Mouse (Mus musculus) stomach, postnatal 0 days (tissue): ENCODE measurements around the gene Adgrf5.

Experiments used
- CTCF ChIP-seq: IDR thresholded peaks from 2 replicates; pipeline ENCODE4 v1.5.1; 2016; ENCODE audit warnings: antibody characterized with exemption, low read depth, mild to moderate bottlenecking, moderate library complexity
- EP300 ChIP-seq: optimal IDR thresholded peaks from 2 replicates; pipeline ENCODE3; 2016; ENCODE audit warnings: antibody characterized with exemption

DNA sequence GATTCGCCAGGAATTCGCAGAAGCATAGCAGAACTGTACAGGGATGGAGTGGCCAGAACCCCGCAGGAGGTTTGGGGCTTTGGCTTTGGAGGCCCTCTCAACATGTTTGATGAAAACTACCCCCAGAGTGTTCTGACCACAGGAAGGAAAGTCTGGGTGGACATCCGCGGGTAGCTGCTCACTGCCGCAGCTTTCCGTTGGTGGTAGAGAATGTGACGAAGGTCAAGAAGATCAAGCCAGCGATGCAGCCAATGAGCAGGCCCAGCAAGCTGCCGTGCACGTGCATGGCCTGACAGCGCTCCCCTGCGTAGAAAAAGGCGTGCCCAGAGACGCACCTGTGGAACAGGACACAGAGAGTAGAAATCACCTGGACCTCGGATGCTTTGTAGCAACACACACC lies 114.5 kb downstream of the Adgrf5 start:
- TF ChIP-seq CTCF (no peak), EP300 (no peak)
